Mouse (Mus musculus): ENCODE results near the gene Npnt.

The Npnt gene

GRCm38 (mm10) chr3:132855458-132856212 lies 94.5 kb downstream of the Npnt start:
- no peak for DNase-seq (ENCODE audit: low read depth)

- DNase-seq (ENCODE audit: low read depth), result no peak
Measured at GRCm38 (mm10) chr3:132854271-132854670, 95.8 kb downstream of the Npnt start.

- DNase-seq (ENCODE audit: low read depth), result no peak
Measured at GRCm38 (mm10) chr3:132851841-132852728, 98.0 kb downstream of the Npnt start.

GRCm38 (mm10) chr3:132851417-132851816 lies 98.7 kb downstream of the Npnt start:
- DNase-seq (ENCODE audit: low read depth), result no peak

GRCm38 (mm10) chr3:132850431-132850830 lies 99.7 kb downstream of the Npnt start:
- no peak for DNase-seq (ENCODE audit: low read depth)

GRCm38 (mm10) chr3:132849669-132850068 lies 100.4 kb downstream of the Npnt start:
- DNase-seq (ENCODE audit: low read depth), result no peak

GRCm38 (mm10) chr3:132842676-132843075 lies 107.4 kb downstream of the Npnt start:
- DNase-seq (ENCODE audit: low read depth), result no peak

GRCm38 (mm10) chr3:132839516-132839915 lies 110.6 kb downstream of the Npnt start:
- no peak for DNase-seq (ENCODE audit: low read depth)

GRCm38 (mm10) chr3:132838656-132839417 lies 111.3 kb downstream of the Npnt start:
- no peak for DNase-seq (ENCODE audit: low read depth)

GRCm38 (mm10) chr3:132837134-132837533 lies 113.0 kb downstream of the Npnt start:
- DNase-seq (ENCODE audit: low read depth), result no peak

- no peak for DNase-seq (ENCODE audit: low read depth)
Measured at GRCm38 (mm10) chr3:132835118-132835794, 114.8 kb downstream of the Npnt start.
